Mouse (Mus musculus) frontal cortex, postnatal 10 days (tissue): Measurements from ENCODE around the gene Olfml2b.

Experiments
- DNase-seq, 2 experiments: peaks; one replicate each; pipeline ENCODE4 v3.0.0; 2022; ENCODE audit warnings: low spot score in 2 of 2, mixed read lengths in 1 of 2

The Olfml2b gene

GRCm38 (mm10) chr1:170731865-170732595 is 87.7 kb downstream of the Olfml2b start:
- DNase-seq = no peak
